Mouse (Mus musculus) heart, embryonic 15.5 days (tissue): ENCODE measurements around the gene Evx2. TPM values are rescaled to one million over a fixed set of nuclear protein-coding genes. Genes with fewer than 3 reads are reported as not detected.

ENCODE experiments used
- ATAC-seq: fragments of 200-750 bp; cut with Nextera tagmentation; replicated peaks from 2 replicates; pipeline ENCODE4 v1.8.0; 2017; ENCODE audit warnings: low read depth, moderate TSS enrichment; ENCODE audit not compliant: insufficient number of reproducible peaks, insufficient read depth, low FRiP score
- H3K27ac ChIP-seq: fragments of 300-500 bp; sonication (generic); 2 replicates; pipeline ENCODE4 v1.5.1; 2015; ENCODE audit warnings: mild to moderate bottlenecking, inconsistent platforms
- H3K27me3 ChIP-seq: fragments of 300-500 bp; sonication (generic); 2 replicates; pipeline ENCODE4 v1.6.1; 2015; ENCODE audit warnings: inconsistent platforms
- H3K36me3 ChIP-seq: fragments of 300-500 bp; sonication (generic); 2 replicates; pipeline ENCODE4 v1.6.1; 2015; ENCODE audit warnings: mild to moderate bottlenecking, inconsistent platforms
- H3K4me1 ChIP-seq: fragments of 300-500 bp; sonication (generic); replicated peaks from 2 replicates; pipeline ENCODE4 v1.6.1; 2015; ENCODE audit warnings: inconsistent platforms
- H3K4me2 ChIP-seq: fragments of 300-500 bp; sonication (generic); 2 replicates; pipeline ENCODE4 v1.6.1; 2015; ENCODE audit warnings: inconsistent platforms, mild to moderate bottlenecking, moderate library complexity
- H3K4me3 ChIP-seq: fragments of 300-500 bp; sonication (generic); 2 replicates; pipeline ENCODE4 v1.5.1; 2015; ENCODE audit warnings: mild to moderate bottlenecking, inconsistent platforms
- H3K9ac ChIP-seq: fragments of 300-500 bp; sonication (generic); 2 replicates; pipeline ENCODE4 v1.6.1; 2015; ENCODE audit warnings: mild to moderate bottlenecking, inconsistent platforms
- H3K9me3 ChIP-seq: fragments of 300-500 bp; sonication (generic); replicated peaks from 2 replicates; pipeline ENCODE4 v1.6.1; 2016; ENCODE audit warnings: inconsistent platforms
- WGBS: fragments of 180-500 bp; shearing (Covaris S2); methylation state at CpG from one replicate; pipeline ENCODE4 v1.1.7; 2015; ENCODE audit warnings: mixed read lengths; 5-methylcytosine and 5-hydroxymethylcytosine counted together
- polyA plus RNA-seq: library from polyadenylated mRNA; unstranded; fragments of >200 nt; fragmentation: Nextera tagmentation; extraction: Ambion mirVana; gene quantifications from 2 replicates; pipeline ENCODE4 v1.2.1, GENCODE M21; 2015

Gene Evx2
- polyA plus RNA-seq, 1 experiment from 2014 or later, result not detected

- Histone ChIP-seq H3K27me3 (peaks cover 95% of the 10 kb centered on the region), H3K36me3 (no peaks in the 10 kb centered on the region), H3K4me2 (no peak overlapping the region; the same call in 1 of the 2 replicates), H3K4me1 (peaks cover 28% of the 10 kb centered on the region), H3K27ac (no peak overlapping the region), H3K9me3 (no peaks in the 10 kb centered on the region), H3K9ac (no peak overlapping the region), H3K4me3 (peak overlapping the region; percentile 17)
- no peak for ATAC-seq
- 2% methylated on average over 15 of the region's 15 CpGs for WGBS
These were observed 1.2 kb downstream of the Evx2 start for GRCm38 (mm10) chr2:74658024-74658666.

GRCm38 (mm10) chr2:74657251-74658023 is 1.9 kb downstream of the Evx2 start:
- H3K4me2 ChIP-seq, result no peak overlapping the region; the same call in 1 of the 2 replicates
- WGBS, result 4% methylated on average over 62 of the region's 62 CpGs
- peak overlapping the region; percentile 17 for H3K4me3 ChIP-seq

GRCm38 (mm10) chr2:74656632-74657021 is 2.7 kb downstream of the Evx2 start:
- Histone ChIP-seq H3K9ac (no peak overlapping the region), H3K4me1 (peaks cover 27% of the 10 kb centered on the region), H3K9me3 (no peaks in the 10 kb centered on the region), H3K27ac (no peak overlapping the region), H3K36me3 (no peaks in the 10 kb centered on the region), H3K4me2 (no peak overlapping the region), H3K4me3 (no peak overlapping the region), H3K27me3 (peaks cover 91% of the 10 kb centered on the region)
- 5% methylated on average over 4 of the region's 4 CpGs for WGBS
- ATAC-seq, result no peak

More at GRCm38 (mm10) chr2:74657251-74658023, 1.9 kb downstream of the Evx2 start:
- Histone ChIP-seq H3K4me1 (peaks cover 28% of the 10 kb centered on the region), H3K36me3 (no peaks in the 10 kb centered on the region), H3K27me3 (peaks cover 91% of the 10 kb centered on the region), H3K27ac (no peak overlapping the region), H3K9me3 (no peaks in the 10 kb centered on the region), H3K9ac (no peak overlapping the region)
- no peak for ATAC-seq

GRCm38 (mm10) chr2:74655821-74656631 is 3.3 kb downstream of the Evx2 start:
- Histone ChIP-seq H3K9ac (no peak overlapping the region), H3K27ac (no peak overlapping the region), H3K9me3 (no peaks in the 10 kb centered on the region), H3K4me1 (peaks cover 23% of the 10 kb centered on the region), H3K4me3 (peak overlapping the region; percentile 41), H3K36me3 (no peaks in the 10 kb centered on the region), H3K4me2 (peak overlapping the region; percentile 60), H3K27me3 (peaks cover 91% of the 10 kb centered on the region)
- no peak for ATAC-seq
- under 1% methylated on average over 68 of the region's 69 CpGs for WGBS

GRCm38 (mm10) chr2:74655420-74655781 is 4.0 kb downstream of the Evx2 start:
- Histone ChIP-seq H3K9me3 (no peaks in the 10 kb centered on the region), H3K27me3 (peaks cover 91% of the 10 kb centered on the region), H3K9ac (no peak overlapping the region), H3K4me1 (peaks cover 21% of the 10 kb centered on the region), H3K27ac (no peak overlapping the region), H3K36me3 (no peaks in the 10 kb centered on the region), H3K4me3 (peak overlapping the region; percentile 41), H3K4me2 (peak overlapping the region; percentile 60)
- WGBS, result 1% methylated on average over 45 of the region's 47 CpGs
- ATAC-seq, result no peak

GRCm38 (mm10) chr2:74654743-74655419 is 4.5 kb downstream of the Evx2 start:
- no peak overlapping the region for H3K9ac ChIP-seq
- H3K4me3 ChIP-seq, result peak overlapping the region; percentile 41; the same call in 1 of the 2 replicates
- no peak for ATAC-seq
- H3K4me1 ChIP-seq, result peaks cover 21% of the 10 kb centered on the region
- H3K27ac ChIP-seq, result no peak overlapping the region
- 0 out of 2 replicates have a peak overlapping the region, but pooled peaks have one; percentile 60 for H3K4me2 ChIP-seq
- H3K27me3 ChIP-seq, result peaks cover 91% of the 10 kb centered on the region
- no peaks in the 10 kb centered on the region for H3K36me3 ChIP-seq
- H3K9me3 ChIP-seq, result no peaks in the 10 kb centered on the region
- 8% methylated on average over 20 of the region's 20 CpGs for WGBS

GRCm38 (mm10) chr2:74653781-74654535 is 5.4 kb downstream of the Evx2 start:
- Histone ChIP-seq H3K9me3 (no peaks in the 10 kb centered on the region), H3K9ac (no peak overlapping the region), H3K36me3 (no peaks in the 10 kb centered on the region), H3K27ac (no peak overlapping the region), H3K27me3 (peaks cover 91% of the 10 kb centered on the region), H3K4me1 (peaks cover 18% of the 10 kb centered on the region), H3K4me3 (no peak overlapping the region), H3K4me2 (no peak overlapping the region)
- ATAC-seq, result no peak
- 15% methylated on average over 17 of the region's 17 CpGs for WGBS

- H3K4me1 ChIP-seq, result peaks cover 12% of the 10 kb centered on the region
- H3K4me3 ChIP-seq, result no peak overlapping the region
- H3K4me2 ChIP-seq, result no peak overlapping the region
- peaks cover 91% of the 10 kb centered on the region for H3K27me3 ChIP-seq
- H3K9me3 ChIP-seq, result no peaks in the 10 kb centered on the region
- no peak overlapping the region for H3K27ac ChIP-seq
- no peaks in the 10 kb centered on the region for H3K36me3 ChIP-seq
- no peak for ATAC-seq
- no peak overlapping the region for H3K9ac ChIP-seq
- 37% methylated on average over 2 of the region's 2 CpGs for WGBS
These were observed 6.4 kb downstream of the Evx2 start for GRCm38 (mm10) chr2:74652996-74653340.

GRCm38 (mm10) chr2:74647082-74647864 is 12.1 kb downstream of the Evx2 start:
- Histone ChIP-seq H3K36me3 (no peaks in the 10 kb centered on the region), H3K27ac (no peak overlapping the region), H3K9me3 (no peaks in the 10 kb centered on the region), H3K27me3 (peaks cover 84% of the 10 kb centered on the region), H3K4me3 (no peak overlapping the region), H3K4me2 (no peak overlapping the region), H3K9ac (no peak overlapping the region), H3K4me1 (no peaks in the 10 kb centered on the region)
- 17% methylated on average over 7 of the region's 7 CpGs for WGBS
- ATAC-seq, result no peak

GRCm38 (mm10) chr2:74645631-74646030 is 13.7 kb downstream of the Evx2 start:
- no peaks in the 10 kb centered on the region for H3K9me3 ChIP-seq
- H3K27ac ChIP-seq, result no peak overlapping the region
- 72% methylated on average over 3 of the region's 3 CpGs for WGBS
- H3K4me3 ChIP-seq, result no peak overlapping the region
- no peak overlapping the region for H3K4me2 ChIP-seq
- ATAC-seq, result no peak
- H3K36me3 ChIP-seq, result no peaks in the 10 kb centered on the region
- no peak overlapping the region for H3K9ac ChIP-seq
- H3K27me3 ChIP-seq, result peaks cover 68% of the 10 kb centered on the region
- no peaks in the 10 kb centered on the region for H3K4me1 ChIP-seq
